Mouse (Mus musculus) heart, postnatal 10 days (tissue): ENCODE results near the gene D8Ertd738e. TPM values are rescaled to one million over a fixed set of nuclear protein-coding genes. Genes with fewer than 3 reads are reported as not detected.

Experiments used
- DNase-seq, 2 experiments: peaks; one replicate each; pipeline ENCODE4 v3.0.0; 2021
- intact Hi-C: fragments of 180-260 bp; cut with DNase I; formaldehyde crosslinking; loops from one replicate; pipeline ENCODE4 v1.15.1; 2025
- microRNA-seq, 2 experiments: library from miRNA; unstranded; fragments of <30 nt; microRNA quantifications; one replicate each; pipeline ENCODE4 v1.2.0; 2022
- total RNA-seq, 2 experiments: library from RNA; stranded (reverse); gene quantifications; 2 replicates each; pipeline ENCODE4 v1.2.3; 2021

D8Ertd738e gene
- total RNA-seq, 2 experiments from 2014 or later: 222 to 230 TPM

DNA sequence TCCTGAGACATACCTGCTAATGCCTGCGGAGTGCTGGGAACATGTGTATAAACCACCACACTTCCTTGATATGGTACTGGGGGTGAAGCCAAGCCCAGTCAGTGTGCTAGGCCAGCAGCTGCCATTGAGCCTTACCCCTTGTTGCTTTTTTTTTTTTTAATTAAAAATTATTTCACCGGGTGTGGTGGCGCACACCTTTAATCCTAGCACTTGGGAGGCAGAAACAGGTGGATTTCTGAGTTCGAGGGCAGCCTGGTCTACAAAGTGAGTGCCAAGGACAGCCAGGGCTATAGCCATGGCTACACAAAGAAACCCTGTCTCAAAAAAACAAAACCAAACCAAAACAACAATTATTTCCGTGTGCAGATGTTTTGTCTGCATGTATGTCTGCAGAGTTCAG, 44.4 kb downstream of the D8Ertd738e start:
- DNase-seq: no peak

DNA sequence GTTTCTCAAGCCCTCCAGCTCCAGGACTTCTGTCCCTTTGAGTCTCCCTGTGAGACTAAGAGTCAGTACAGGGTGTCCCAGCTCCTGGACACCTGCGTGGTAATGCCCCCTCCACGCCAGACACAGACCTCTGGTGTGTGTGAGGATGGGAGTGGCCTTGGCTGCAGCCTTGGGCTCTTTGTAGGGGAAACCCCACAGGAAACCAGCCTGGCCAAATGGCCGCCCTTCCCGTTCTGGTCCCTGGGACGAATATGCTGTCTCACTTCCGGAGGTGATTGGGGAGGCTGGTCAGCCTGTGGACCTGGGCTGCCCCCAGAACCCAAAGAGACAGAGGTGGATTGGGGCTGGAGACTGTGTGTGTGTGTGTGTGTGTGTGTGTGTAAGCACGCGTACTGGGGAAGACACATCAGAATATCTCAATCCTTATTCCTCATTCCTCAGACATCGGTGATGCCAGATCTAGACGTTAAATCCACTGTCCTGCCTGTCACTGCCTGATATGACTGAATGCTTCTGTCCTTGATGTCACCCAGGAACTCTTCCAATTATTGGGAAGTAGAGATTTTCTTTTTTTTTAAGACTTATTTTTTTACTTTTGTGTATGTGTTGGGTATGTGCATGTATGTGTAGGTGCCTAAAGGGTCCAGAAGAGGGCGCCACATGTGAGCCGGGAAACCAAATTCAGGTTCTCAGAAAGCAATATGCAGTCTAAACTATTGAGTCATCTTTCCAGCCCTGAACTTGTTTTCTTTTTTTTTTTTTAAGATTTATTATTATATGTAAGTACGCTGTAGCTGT, 45.3 kb downstream of the D8Ertd738e start:
- DNase-seq: peak; percentile 89 to 90
- intact Hi-C loops: loop anchor here (5.0 kb wide), 1 partner anchor 458 kb away; the partner anchor contains the start of gene Ier2

More for the DNA sequence above, 44.4 kb downstream of the D8Ertd738e start:
- intact Hi-C loops: no loop called here

DNA sequence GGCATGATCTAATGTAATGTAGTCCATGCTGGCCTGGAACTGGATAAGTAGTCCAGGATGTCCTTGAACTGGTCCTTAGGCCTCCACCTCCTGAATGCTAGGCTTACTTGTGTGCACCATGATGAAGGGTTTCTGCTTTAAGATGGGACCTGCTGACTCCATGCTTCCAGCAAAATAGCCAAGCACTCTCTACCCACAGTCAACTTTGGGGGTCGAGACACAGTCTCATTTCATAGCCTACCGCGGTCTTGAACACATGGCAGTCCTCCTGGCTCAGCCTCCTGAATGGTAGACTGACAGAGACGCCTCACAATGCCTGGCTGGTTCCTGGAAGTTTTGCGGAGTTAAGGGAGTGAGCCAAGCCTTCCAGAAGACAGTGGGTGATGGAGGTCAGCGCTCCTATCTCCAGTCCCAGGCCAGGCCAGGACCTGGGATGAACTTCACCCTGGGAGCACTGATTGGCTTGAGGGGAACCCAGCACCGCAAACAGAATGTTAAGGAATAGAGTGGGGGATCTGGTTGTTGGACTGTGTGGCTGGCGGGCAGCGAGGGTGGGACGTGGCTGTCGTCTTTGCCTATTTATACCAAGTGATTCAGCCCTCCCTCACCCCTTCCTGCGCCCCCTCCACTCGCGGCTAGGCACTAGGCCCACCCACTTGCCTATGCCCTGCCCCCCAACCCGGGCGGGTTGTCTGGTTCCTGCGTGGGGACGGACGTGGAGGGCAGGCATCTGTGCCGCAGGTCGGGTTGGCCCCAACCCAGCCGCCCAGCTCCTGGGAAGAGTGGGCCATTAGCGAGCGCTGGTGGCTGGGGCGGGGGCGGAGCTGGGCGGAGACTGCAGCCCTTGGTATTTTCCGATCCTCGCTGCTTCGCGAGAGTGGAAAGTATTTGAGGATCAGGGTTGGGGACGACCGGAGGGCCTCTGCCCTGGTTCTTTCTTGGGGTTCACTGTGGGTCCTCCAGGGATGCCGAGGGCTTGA, 46.3 kb downstream of the D8Ertd738e start:
- peak; percentile 92 for DNase-seq
- intact Hi-C loops: loop anchor here (5.0 kb wide), 1 partner anchor 459 kb away; the partner anchor contains the start of gene Ier2

DNA sequence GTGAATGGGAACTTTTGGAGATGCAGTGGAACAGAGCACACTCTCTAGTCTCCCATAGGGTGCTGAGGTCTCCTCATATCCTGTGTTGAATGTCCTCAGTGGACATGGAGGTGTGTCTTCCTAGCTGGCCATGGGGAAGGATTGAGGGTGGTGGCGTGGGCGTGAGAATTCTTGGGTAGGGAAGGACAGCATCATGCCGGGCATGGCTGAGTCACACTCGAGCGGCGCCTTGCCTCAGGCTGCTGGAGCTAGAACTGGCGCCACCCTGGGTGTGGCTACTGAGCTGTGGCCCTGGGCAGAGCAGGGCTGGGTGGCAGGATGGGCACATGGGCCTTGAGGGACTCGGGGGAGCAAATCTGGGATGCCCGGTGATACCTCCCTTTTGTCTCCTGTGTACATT, 47.1 kb downstream of the D8Ertd738e start:
- intact Hi-C loops: loop anchor here (5.0 kb wide), 1 partner anchor 460 kb away; the partner anchor contains the start of gene Ier2
- peak in 1 of 2 experiments; percentile 66 for DNase-seq

DNA sequence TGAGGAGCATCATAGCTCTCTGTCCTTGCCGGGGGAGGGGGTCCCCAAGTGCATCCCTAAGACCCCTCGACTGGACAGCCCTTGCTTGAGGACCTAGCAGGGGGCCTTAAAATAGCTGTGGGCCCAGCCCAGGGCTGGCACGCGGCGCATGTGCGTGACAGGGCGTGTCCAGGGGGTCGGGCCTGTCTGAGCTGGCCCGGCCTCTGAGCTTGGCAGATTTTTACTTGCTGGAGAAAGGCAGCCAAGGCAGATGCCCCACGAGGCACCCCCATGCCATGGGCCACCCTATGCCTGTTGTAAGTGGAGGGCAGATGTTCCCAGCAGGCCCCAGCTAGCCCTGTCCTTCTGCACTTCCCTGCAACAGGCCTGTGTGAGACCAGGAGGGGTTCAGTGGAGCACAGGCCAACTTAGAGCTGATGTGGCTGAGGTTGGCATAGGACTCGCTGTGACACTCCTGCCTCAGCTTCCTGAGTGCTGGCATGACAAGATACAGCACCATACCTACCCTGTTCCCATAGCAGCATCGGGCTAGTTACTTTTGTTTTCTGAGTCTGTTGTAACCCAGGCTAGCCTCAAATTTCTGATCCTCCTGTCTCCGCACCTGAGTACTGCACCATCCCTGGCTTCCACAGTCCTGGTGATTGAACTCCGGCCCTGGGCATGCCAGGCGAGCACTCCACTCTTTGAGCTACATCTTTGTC, 47.8 kb downstream of the D8Ertd738e start:
- intact Hi-C loops: loop anchor here (5.0 kb wide), 1 partner anchor 461 kb away; the partner anchor contains the start of gene Ier2

DNA sequence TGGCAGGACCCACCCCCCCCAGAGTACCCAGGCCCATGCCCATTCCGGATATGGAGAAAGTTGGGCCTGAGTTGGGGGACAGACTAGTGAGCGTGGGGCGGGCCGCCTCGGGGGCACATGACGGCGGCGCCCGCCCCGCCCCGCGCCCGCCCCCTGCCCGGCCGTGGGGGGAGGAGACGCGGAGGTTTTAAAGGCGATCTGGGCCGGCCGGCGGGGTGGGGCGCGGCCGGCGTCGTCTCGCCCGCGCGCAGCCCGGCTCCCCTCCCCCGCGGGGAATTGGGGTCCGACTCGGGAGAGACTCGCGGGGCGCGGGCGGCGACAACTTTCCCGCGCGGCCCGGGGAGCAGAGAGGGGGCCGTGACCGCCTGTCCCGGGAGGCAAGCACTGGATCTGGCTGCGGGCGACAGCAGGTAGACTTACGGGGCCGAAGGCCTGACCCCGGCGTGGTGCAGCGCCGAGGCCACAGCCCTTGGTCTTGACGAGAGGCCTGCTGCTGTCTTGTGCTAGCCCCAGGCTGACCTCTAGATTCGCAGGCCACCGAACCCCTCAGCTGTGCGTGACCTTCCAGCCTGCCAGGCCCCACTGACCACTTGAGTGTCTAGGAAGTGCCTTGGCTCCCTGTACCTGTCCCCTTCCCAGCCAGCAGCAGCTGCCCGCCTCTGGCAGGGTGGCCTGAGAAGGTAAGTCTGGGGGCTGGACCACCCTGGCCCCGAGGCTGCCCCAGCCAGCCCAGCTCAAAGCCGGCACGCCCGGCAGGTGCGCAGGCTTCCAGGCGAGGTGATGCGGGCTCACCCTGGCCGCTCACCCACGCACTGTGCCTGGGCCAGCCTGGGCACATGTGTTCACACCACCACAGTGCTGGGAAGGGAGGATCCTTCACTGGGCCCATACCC, 48.6 kb downstream of the D8Ertd738e start:
- peak; percentile 89 to 90 for DNase-seq
- intact Hi-C loops: loop anchor here (5.0 kb wide), 1 partner anchor 461 kb away; the partner anchor contains the start of gene Ier2

More for the DNA sequence above, 47.8 kb downstream of the D8Ertd738e start:
- peak; percentile 90 for DNase-seq

DNA sequence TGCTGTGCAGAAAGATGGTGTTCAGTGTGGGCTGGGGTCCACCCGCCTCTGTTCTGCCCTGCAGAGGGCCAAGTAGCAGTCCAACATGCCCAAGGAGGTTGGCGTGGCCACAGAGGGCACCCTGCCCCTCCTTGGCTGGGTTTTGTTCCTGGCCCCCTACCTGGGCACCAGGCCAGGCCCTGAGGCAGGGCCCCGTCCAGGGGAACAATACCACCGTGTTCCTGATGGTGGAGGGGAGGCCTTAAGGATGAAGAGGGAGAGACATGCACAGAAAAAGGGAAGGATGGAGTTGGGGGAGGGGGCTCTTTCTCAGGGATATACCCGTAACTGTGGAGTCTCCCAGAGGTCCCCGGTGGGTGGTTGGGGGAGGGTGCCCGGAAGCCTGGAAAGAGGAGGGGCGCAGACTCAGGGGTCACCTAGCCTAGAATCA, 49.4 kb downstream of the D8Ertd738e start:
- no peak for DNase-seq
- intact Hi-C loops: loop anchor here (5.0 kb wide), 1 partner anchor 462 kb away; the partner anchor contains the start of gene Ier2

DNA sequence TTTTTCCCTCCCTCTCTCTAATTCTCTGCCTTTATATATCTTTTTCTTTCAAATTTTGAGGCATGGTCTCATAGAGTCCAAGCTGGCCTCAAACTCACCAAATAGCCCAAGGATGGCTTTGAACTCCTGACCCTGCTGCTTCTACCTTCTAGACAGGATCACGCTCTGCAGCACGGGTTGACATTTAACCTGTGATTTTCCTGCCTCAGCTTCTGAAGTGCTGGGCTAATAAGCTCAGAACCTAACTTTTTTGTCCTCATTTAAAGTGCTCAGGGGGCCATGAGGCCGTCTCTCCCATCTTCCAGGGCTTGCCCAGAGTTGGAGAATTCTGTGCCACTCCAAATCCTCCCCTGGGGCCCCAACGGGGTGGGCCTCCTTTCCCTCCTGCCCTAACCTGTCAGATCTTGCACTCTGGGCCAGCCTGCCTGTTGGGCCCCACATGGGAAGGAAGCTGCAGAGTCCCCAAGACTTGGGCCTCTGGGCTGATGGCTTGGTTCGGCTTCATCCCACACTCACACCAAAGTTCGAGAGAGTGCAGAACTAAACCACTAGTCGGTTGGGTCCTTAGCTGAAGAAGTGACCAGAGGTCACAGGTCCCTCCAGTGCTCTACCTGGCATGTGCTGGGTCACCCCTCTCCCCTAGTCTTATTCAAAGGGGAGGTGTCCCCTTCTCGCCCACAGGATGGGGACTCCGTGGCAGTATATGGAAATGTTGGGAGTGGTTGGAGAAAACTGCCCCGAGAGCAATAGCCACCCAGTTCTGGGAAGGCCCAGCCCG, 50.0 kb downstream of the D8Ertd738e start:
- DNase-seq: no peak
- intact Hi-C loops: loop anchor here (5.0 kb wide), 1 partner anchor 463 kb away; the partner anchor contains the start of gene Ier2

DNA sequence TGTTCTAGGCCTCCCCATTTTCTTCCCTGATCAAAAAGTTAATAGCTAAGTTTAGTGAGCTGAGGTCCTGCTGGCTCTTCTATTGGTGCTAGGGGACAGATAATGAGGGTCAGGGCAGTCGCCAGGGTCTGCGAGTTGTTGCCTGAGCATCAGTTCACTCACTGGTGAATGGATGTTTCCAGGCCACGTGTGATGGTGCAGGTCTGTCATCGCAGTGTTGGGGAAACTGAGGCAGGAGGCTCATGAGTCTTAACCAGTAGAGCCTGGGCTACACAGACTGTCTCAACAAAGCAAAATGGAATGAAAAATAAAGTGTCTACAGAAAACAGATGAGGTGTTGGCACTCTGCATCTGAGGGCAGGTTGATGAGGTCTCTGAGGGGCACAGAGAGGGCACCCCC, 50.6 kb downstream of the D8Ertd738e start:
- DNase-seq: no peak
- intact Hi-C loops: no loop called here

DNA sequence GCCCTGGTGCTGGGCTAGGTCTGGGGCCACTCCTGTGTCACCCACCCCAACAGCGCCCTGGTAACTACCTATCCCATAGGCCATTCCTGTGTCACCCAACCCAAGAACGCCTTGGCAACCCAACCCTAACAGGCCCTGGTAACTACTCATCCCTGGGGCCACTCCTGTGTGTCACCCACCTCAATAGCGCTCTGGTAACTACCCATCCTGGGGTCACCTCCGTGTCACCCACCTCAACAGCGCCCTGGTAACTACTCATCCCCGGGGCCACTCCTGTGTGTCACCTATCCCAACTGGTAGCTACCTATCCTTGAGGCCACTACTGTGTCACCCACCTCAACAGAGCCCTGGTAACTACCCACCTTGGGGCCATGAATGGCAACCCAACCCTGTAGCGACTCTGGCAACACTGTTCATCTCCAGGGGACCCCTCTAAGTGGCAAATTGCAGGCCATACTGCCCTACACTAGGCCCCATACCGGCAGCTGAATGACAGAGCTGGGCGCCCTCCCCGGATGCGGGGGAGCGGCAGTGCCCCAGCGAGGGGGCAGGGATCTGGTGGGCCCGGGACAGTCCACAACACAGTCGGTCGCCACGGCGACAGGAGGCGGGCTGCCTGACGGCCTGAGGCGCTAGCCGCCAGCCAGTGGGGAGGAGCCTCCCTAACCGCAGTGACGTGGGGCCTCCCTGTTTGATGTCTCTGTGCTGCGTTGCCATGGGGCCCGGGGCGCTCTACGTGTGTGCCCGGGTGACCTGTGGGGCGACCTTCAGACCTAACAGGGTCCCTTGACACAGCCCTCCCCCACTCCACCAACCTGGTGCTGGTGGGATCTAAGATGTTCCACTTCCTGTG, 51.4 kb downstream of the D8Ertd738e start:
- intact Hi-C loops: no loop called here
- DNase-seq: peak; percentile 96

DNA sequence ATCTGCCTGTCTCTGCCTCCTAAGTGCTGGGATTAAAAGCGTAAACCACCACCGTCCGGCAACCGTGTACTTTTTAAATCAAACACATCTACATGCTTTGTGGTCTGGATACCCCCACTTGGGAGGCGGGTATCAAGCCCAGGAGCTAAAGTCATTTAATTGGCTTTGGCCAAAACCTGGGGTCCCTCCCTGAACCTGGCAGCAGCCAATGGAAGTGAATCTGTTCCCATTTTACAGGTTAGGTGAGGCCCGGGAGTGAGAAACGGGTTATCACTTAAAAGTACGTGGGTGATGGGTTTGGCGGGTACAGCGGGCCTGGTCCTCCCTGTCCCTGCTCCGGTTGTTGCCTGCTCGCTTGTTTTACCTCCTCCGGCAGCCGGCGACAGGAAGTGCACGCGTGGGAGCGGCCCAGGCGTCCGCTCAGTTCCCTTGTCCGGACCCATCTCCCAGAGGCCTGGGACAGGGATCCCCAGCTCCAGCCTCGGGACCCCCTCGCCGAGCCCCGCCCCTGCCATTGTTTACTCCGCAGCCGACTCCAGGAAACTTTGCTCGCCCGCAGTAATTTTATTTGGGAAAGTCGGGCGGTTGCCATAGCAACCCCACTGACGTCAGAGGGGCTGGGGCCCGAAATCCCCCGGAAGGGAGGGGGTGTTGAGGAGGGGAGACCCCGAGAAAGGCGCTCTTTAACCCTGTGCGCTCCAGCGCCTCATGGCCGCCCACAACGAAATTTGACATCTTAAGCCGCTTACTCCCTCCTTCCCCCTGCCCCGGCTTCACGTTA, 52.2 kb downstream of the D8Ertd738e start:
- peak; percentile 93 for DNase-seq
- intact Hi-C loops: no loop called here

Small RNA genes within 50 kb of the gene (microRNA-seq; reads per million reads assigned to microRNA genes)
- gene Mir23a: 38,075 to 62,140 reads per million in 2 experiments
- gene Mir24-2: 0 reads per million in 2 experiments
- 1,004 to 1,723 reads per million in 2 experiments for gene Mir27a
- gene Mir3074-2: 0 reads per million in 2 experiments

Other genes starting within 250 kb of the D8Ertd738e start
- not detected for gene 1700067K01Rik, start 248.2 kb downstream of the D8Ertd738e start, total RNA-seq
- 1 to 10 TPM in 1 of 2 experiments, under 1 TPM in 1; 0.62 to 1.4 TPM for gene 2210011C24Rik, start 237.5 kb downstream of the D8Ertd738e start, total RNA-seq
- gene Palm3, start 228.2 kb downstream of the D8Ertd738e start, total RNA-seq: under 1 TPM; 0.19 to 0.20 TPM
- gene Il27ra, start 207.1 kb downstream of the D8Ertd738e start, total RNA-seq: 1 to 10 TPM; 5.9 to 6.0 TPM
- gene Rln3, start 204.7 kb downstream of the D8Ertd738e start, total RNA-seq: not detected
- gene Gm10643, start 184.6 kb downstream of the D8Ertd738e start, total RNA-seq: 1 to 10 TPM; 3.3 to 4.3 TPM
- 10 to 100 TPM; 12.4 to 15.4 TPM for gene Rfx1, start 182.9 kb downstream of the D8Ertd738e start, total RNA-seq
- 10 to 100 TPM; 13.7 to 13.9 TPM for gene Dcaf15, start 145.0 kb downstream of the D8Ertd738e start, total RNA-seq
- under 1 TPM in 1 of 2 experiments, not detected in 1; 0.12 TPM for gene Podnl1, start 123.7 kb downstream of the D8Ertd738e start, total RNA-seq
- 10 to 100 TPM; 13.3 to 14.1 TPM for gene Cc2d1a, start 101.8 kb downstream of the D8Ertd738e start, total RNA-seq
- under 1 TPM; 0.22 to 0.32 TPM for gene 4930432K21Rik, start 101.7 kb downstream of the D8Ertd738e start, total RNA-seq
- gene Nanos3, start 64.5 kb downstream of the D8Ertd738e start, total RNA-seq: 1 to 10 TPM; 3.6 to 4.1 TPM
- gene Zswim4, start 12.7 kb downstream of the D8Ertd738e start, total RNA-seq: 10 to 100 TPM; 10.5 to 11.3 TPM
- gene Mri1, start 7.6 kb upstream of the D8Ertd738e start, total RNA-seq: 10 to 100 TPM; 15.5 to 16.0 TPM
- gene Ccdc130, start 20.7 kb upstream of the D8Ertd738e start, total RNA-seq: 10 to 100 TPM; 10.0 to 14.3 TPM
- gene Cacna1a, start 138.7 kb upstream of the D8Ertd738e start, total RNA-seq: 1 to 10 TPM; 6.1 to 6.5 TPM